Mouse (Mus musculus) MEL (cell line): ENCODE measurements around the gene Cox7c. TPM values are rescaled to one million over a fixed set of nuclear protein-coding genes. Genes with fewer than 3 reads are reported as not detected.

Source experiments
- DNase-seq: peaks from one replicate; pipeline ENCODE4 v3.0.0; 2011; ENCODE audit warnings: low read depth, low spot score
- H3K27ac ChIP-seq: 2 replicates; pipeline ENCODE4 v1.5.1; 2012; ENCODE audit warnings: low read depth, mild to moderate bottlenecking, control low read depth, low read length, moderate library complexity; ENCODE audit not compliant: control insufficient read depth
- H3K27me3 ChIP-seq, 2 experiments: fragments of 150-350 bp in 1 of 2; sonication (generic) in 1 of 2; 2 replicates each; pipeline ENCODE4 v1.6.1; 2012; ENCODE audit warnings: low read length in 2 of 2, mild to moderate bottlenecking in 2 of 2, improper control_type of control experiment in 1 of 2, moderate library complexity in 1 of 2; ENCODE audit not compliant: insufficient read depth in 2 of 2, control insufficient read depth in 1 of 2
- H3K36me3 ChIP-seq, 2 experiments: 2 replicates each; pipeline ENCODE4 v1.6.1; 2012 to 2014; ENCODE audit warnings: low read length in 2 of 2, improper control_type of control experiment in 1 of 2, inconsistent platforms in 1 of 2, mild to moderate bottlenecking in 1 of 2; ENCODE audit not compliant: insufficient read depth in 2 of 2, control insufficient read depth in 1 of 2
- H3K4me1 ChIP-seq, 2 experiments: fragments of 150-350 bp in 1 of 2; sonication (generic) in 1 of 2; 2 replicates each; pipeline ENCODE4 v1.6.1; 2012; ENCODE audit warnings: low read length in 2 of 2, improper control_type of control experiment in 1 of 2, mild to moderate bottlenecking in 1 of 2; ENCODE audit not compliant: insufficient read depth in 2 of 2, control insufficient read depth in 1 of 2
- H3K4me3 ChIP-seq, 2 experiments: fragments of 150-350 bp in 1 of 2; sonication (generic) in 1 of 2; 2 replicates each; pipeline ENCODE4 v1.5.1; 2012; ENCODE audit warnings: low read depth in 2 of 2, low read length in 2 of 2, mild to moderate bottlenecking in 2 of 2, moderate library complexity in 2 of 2, control low read depth in 1 of 2, improper control_type of control experiment in 1 of 2; ENCODE audit not compliant: control insufficient read depth in 1 of 2, insufficient read depth in 1 of 2
- H3K79me2 ChIP-seq: 2 replicates; pipeline ENCODE4 v1.6.1; 2012; ENCODE audit warnings: mild to moderate bottlenecking, low read length, moderate library complexity; ENCODE audit not compliant: control insufficient read depth, poor library complexity, insufficient read depth
- H3K9ac ChIP-seq: 2 replicates; pipeline ENCODE4 v1.6.1; 2012; ENCODE audit warnings: low read depth, mild to moderate bottlenecking, control low read depth, low read length, moderate library complexity; ENCODE audit not compliant: control insufficient read depth, poor library complexity, severe bottlenecking
- H3K9me3 ChIP-seq: fragments of 150-350 bp; sonication (generic); replicated peaks from 2 replicates; pipeline ENCODE4 v1.6.1; 2012; ENCODE audit warnings: mild to moderate bottlenecking, low read length, improper control_type of control experiment, moderate library complexity; ENCODE audit not compliant: insufficient read depth
- CHD1 ChIP-seq: IDR thresholded peaks from 2 replicates; pipeline ENCODE4 v1.6.1; 2012; ENCODE audit warnings: low read depth, mild to moderate bottlenecking, inconsistent platforms, low read length, improper control_type of control experiment
- CHD2 ChIP-seq: IDR thresholded peaks from 2 replicates; pipeline ENCODE4 v1.6.1; 2011; ENCODE audit warnings: low read length, improper control_type of control experiment
- CTCF ChIP-seq, 3 experiments: IDR thresholded peaks in 2 of 3; conservative IDR thresholded peaks in 1 of 3; 2 replicates each; pipeline ENCODE4 v1.5.1; 2011 to 2012; ENCODE audit warnings: low read length in 3 of 3, low read depth in 2 of 3, mild to moderate bottlenecking in 2 of 3, improper control_type of control experiment in 1 of 3, inconsistent platforms in 1 of 3, mixed read lengths in 1 of 3, moderate library complexity in 1 of 3; ENCODE audit not compliant: control insufficient read depth in 1 of 3, insufficient read depth in 1 of 3, poor library complexity in 1 of 3, severe bottlenecking in 1 of 3
- E2F4 ChIP-seq: IDR thresholded peaks from 2 replicates; pipeline ENCODE4 v1.6.1; 2011; ENCODE audit warnings: low read depth, low read length, improper control_type of control experiment, borderline replicate concordance
- ELF1 ChIP-seq: IDR thresholded peaks from 2 replicates; pipeline ENCODE4 v1.6.1; 2014; ENCODE audit warnings: low read depth, mild to moderate bottlenecking, inconsistent platforms, low read length, improper control_type of control experiment, moderate library complexity
- EP300 ChIP-seq, 2 experiments: IDR thresholded peaks; 2 replicates each; pipeline ENCODE4 v1.6.1; 2011; ENCODE audit warnings: improper control_type of control experiment in 2 of 2, low read length in 2 of 2, low read depth in 1 of 2, mild to moderate bottlenecking in 1 of 2
- ETS1 ChIP-seq: IDR thresholded peaks from 2 replicates; pipeline ENCODE4 v1.6.1; 2012; ENCODE audit warnings: low read depth, mild to moderate bottlenecking, inconsistent platforms, low read length, improper control_type of control experiment, moderate library complexity
- GABPA ChIP-seq: IDR thresholded peaks from 2 replicates; pipeline ENCODE4 v1.6.1; 2012; ENCODE audit warnings: low read depth, mild to moderate bottlenecking, inconsistent platforms, low read length, improper control_type of control experiment, moderate library complexity
- GATA1 ChIP-seq: IDR thresholded peaks from 2 replicates; pipeline ENCODE4 v1.6.1; 2011; ENCODE audit warnings: low read depth, low read length, improper control_type of control experiment
- HCFC1 ChIP-seq: IDR thresholded peaks from 2 replicates; pipeline ENCODE4 v1.6.1; 2012; ENCODE audit warnings: low read depth, mild to moderate bottlenecking, inconsistent platforms, low read length, improper control_type of control experiment, moderate library complexity
- JUND ChIP-seq: IDR thresholded peaks from 2 replicates; pipeline ENCODE4 v1.6.1; 2011; ENCODE audit warnings: low read depth, mild to moderate bottlenecking, improper control_type of control experiment, low read length
- KAT2A ChIP-seq: conservative IDR thresholded peaks from 2 replicates; pipeline ENCODE4 v1.6.1; 2012; ENCODE audit warnings: low read depth, low read length, improper control_type of control experiment, inconsistent platforms
- MAFK ChIP-seq: IDR thresholded peaks from 2 replicates; pipeline ENCODE4 v1.6.1; 2011; ENCODE audit warnings: low read depth, mild to moderate bottlenecking, low read length, improper control_type of control experiment, borderline replicate concordance
- MAX ChIP-seq: IDR thresholded peaks from 2 replicates; pipeline ENCODE4 v1.6.1; 2011; ENCODE audit warnings: low read length, improper control_type of control experiment
- MAZ ChIP-seq: IDR thresholded peaks from 2 replicates; pipeline ENCODE4 v1.6.1; 2012; ENCODE audit warnings: low read depth, mild to moderate bottlenecking, inconsistent platforms, low read length, improper control_type of control experiment
- MEF2A ChIP-seq: IDR thresholded peaks from 2 replicates; pipeline ENCODE4 v1.6.1; 2014; ENCODE audit warnings: low read depth, mild to moderate bottlenecking, inconsistent platforms, low read length, improper control_type of control experiment; ENCODE audit not compliant: poor library complexity, insufficient replicate concordance, severe bottlenecking; ENCODE audit errors: extremely low read depth
- MXI1 ChIP-seq: IDR thresholded peaks from 2 replicates; pipeline ENCODE4 v1.6.1; 2011; ENCODE audit warnings: mild to moderate bottlenecking, low read depth, low read length, improper control_type of control experiment
- MYB ChIP-seq: IDR thresholded peaks from 2 replicates; pipeline ENCODE4 v1.6.1; 2011; ENCODE audit warnings: mild to moderate bottlenecking, low read depth, low read length, improper control_type of control experiment
- MYC ChIP-seq: IDR thresholded peaks from 2 replicates; pipeline ENCODE4 v1.6.1; 2011; ENCODE audit warnings: low read depth, mild to moderate bottlenecking, low read length, improper control_type of control experiment, moderate library complexity
- NELFE ChIP-seq: IDR thresholded peaks from 2 replicates; pipeline ENCODE4 v1.6.1; 2011; ENCODE audit warnings: low read depth, low read length, improper control_type of control experiment
- NRF1 ChIP-seq: IDR thresholded peaks from 2 replicates; pipeline ENCODE4 v1.6.1; 2014; ENCODE audit warnings: low read depth, mild to moderate bottlenecking, inconsistent platforms, low read length, improper control_type of control experiment, moderate library complexity; ENCODE audit not compliant: poor library complexity, insufficient read depth, severe bottlenecking
- POLR2A ChIP-seq, 2 experiments: IDR thresholded peaks; 2 replicates each; pipeline ENCODE4 v1.6.1; 2011 to 2012; ENCODE audit warnings: low read length in 2 of 2, mild to moderate bottlenecking in 2 of 2, control low read depth in 1 of 2, improper control_type of control experiment in 1 of 2, low read depth in 1 of 2, moderate library complexity in 1 of 2; ENCODE audit not compliant: control insufficient read depth in 1 of 2, insufficient read depth in 1 of 2, poor library complexity in 1 of 2
- POLR2AphosphoS2 ChIP-seq: IDR thresholded peaks from 2 replicates; pipeline ENCODE4 v1.6.1; 2011; ENCODE audit warnings: low read length, improper control_type of control experiment
- RAD21 ChIP-seq: IDR thresholded peaks from 2 replicates; pipeline ENCODE4 v1.6.1; 2011; ENCODE audit warnings: mild to moderate bottlenecking, low read depth, low read length, improper control_type of control experiment
- RCOR1 ChIP-seq: IDR thresholded peaks from 2 replicates; pipeline ENCODE4 v1.6.1; 2012; ENCODE audit warnings: low read depth, mild to moderate bottlenecking, inconsistent platforms, low read length, improper control_type of control experiment
- SIN3A ChIP-seq: IDR thresholded peaks from 2 replicates; pipeline ENCODE4 v1.6.1; 2012; ENCODE audit warnings: low read length, improper control_type of control experiment, inconsistent platforms
- SMC3 ChIP-seq: IDR thresholded peaks from 2 replicates; pipeline ENCODE4 v1.6.1; 2011; ENCODE audit warnings: low read depth, low read length, improper control_type of control experiment
- TAL1 ChIP-seq: IDR thresholded peaks from 2 replicates; pipeline ENCODE4 v1.6.1; 2012; ENCODE audit warnings: mild to moderate bottlenecking, inconsistent platforms, low read length, moderate library complexity, mixed read lengths
- TBP ChIP-seq: IDR thresholded peaks from 2 replicates; pipeline ENCODE4 v1.8.0; 2011; ENCODE audit warnings: low read depth, low read length, improper control_type of control experiment
- TCF12 ChIP-seq: IDR thresholded peaks from 2 replicates; pipeline ENCODE4 v1.6.1; 2014; ENCODE audit warnings: low read depth, mild to moderate bottlenecking, inconsistent platforms, low read length, improper control_type of control experiment, moderate library complexity
- UBTF ChIP-seq: IDR thresholded peaks from 2 replicates; pipeline ENCODE4 v1.6.1; 2012; ENCODE audit warnings: low read depth, mild to moderate bottlenecking, inconsistent platforms, low read length, improper control_type of control experiment, moderate library complexity, borderline replicate concordance; ENCODE audit not compliant: insufficient read depth
- USF2 ChIP-seq, 2 experiments: IDR thresholded peaks; 2 replicates each; pipeline ENCODE4 v1.6.1; 2011 to 2012; ENCODE audit warnings: improper control_type of control experiment in 2 of 2, low read length in 2 of 2, borderline replicate concordance in 1 of 2, inconsistent platforms in 1 of 2, low read depth in 1 of 2, mild to moderate bottlenecking in 1 of 2; ENCODE audit not compliant: insufficient read depth in 1 of 2
- ZC3H11A ChIP-seq: IDR thresholded peaks from 2 replicates; pipeline ENCODE4 v1.6.1; 2012; ENCODE audit warnings: low read depth, mild to moderate bottlenecking, inconsistent platforms, low read length, improper control_type of control experiment
- ZKSCAN1 ChIP-seq: IDR thresholded peaks from 2 replicates; pipeline ENCODE4 v1.6.1; 2012; ENCODE audit warnings: low read depth, mild to moderate bottlenecking, inconsistent platforms, low read length, improper control_type of control experiment, moderate library complexity
- ZMIZ1 ChIP-seq: IDR thresholded peaks from 2 replicates; pipeline ENCODE4 v1.6.1; 2012; ENCODE audit warnings: low read depth, mild to moderate bottlenecking, inconsistent platforms, low read length, improper control_type of control experiment, moderate library complexity
- ZNF384 ChIP-seq: IDR thresholded peaks from 2 replicates; pipeline ENCODE4 v1.6.1; 2012; ENCODE audit warnings: low read depth, mild to moderate bottlenecking, inconsistent platforms, low read length, improper control_type of control experiment
- polyA plus RNA-seq, 2 experiments: library from polyadenylated mRNA; stranded (reverse) in 1 of 2; unstranded in 1 of 2; fragments of >175 nt in 1 of 2; fragments of >200 nt in 1 of 2; gene quantifications; 2 replicates each; pipeline versions ENCODE4 v1.2.1 to v1.2.4; 2012; ENCODE audit warnings: low replicate concordance in 2 of 2, low read depth in 1 of 2; ENCODE audit not compliant: insufficient read length in 2 of 2, insufficient read depth in 1 of 2, missing spikeins in 1 of 2
- total RNA-seq: library from RNA; depleted of rRNA; stranded (reverse); fragments of 300-350 nt; gene quantifications from 2 replicates; pipeline ENCODE4 v1.2.3, GENCODE M21; 2012; rRNA removed

Cox7c gene
- 692 and 705 TPM in 2 replicates for total RNA-seq
- 100 to 1,000 TPM in 1 of 2 experiments, not detected in 1; 386 TPM for polyA plus RNA-seq

GRCm38 (mm10) chr13:86046254-86046951, at the start of gene Cox7c:
TSS of gene Cox7c (minus strand) at chr13:86046904.
- H3K9ac ChIP-seq: peak within 1 kb of the TSS; percentile 88
- peak within 1 kb of the TSS; percentile 90 to 99 for H3K4me3 ChIP-seq
- H3K9me3 ChIP-seq: no peaks in the 10 kb centered on the region
- peaks cover 12 to 14% of the 10 kb centered on the region in 2 experiments for H3K36me3 ChIP-seq
- H3K4me1 ChIP-seq: no peaks in the 10 kb centered on the region; a peak in 1 of 4 replicates
- peak; percentile 95 for DNase-seq
- H3K27me3 ChIP-seq: no peaks in the 10 kb centered on the region
- peaks cover 7% of the 10 kb centered on the region for H3K79me2 ChIP-seq
- peak within 1 kb of the TSS; percentile 59 for H3K27ac ChIP-seq
- TF ChIP-seq MXI1 (0 out of 2 replicates have a peak, but pooled peaks have one; percentile 35), MYC (peak; percentile 34; the same call in 1 of the 2 replicates), MAZ (no peak), KAT2A (peak; percentile 95), MEF2A (no peak), ZMIZ1 (peak; percentile 53; the same call in 1 of the 2 replicates), POLR2A (IDR thresholded peaks at IDR 0.05; ENCODE audit: control insufficient read depth in 1 of 2, insufficient read depth in 1 of 2, low read depth in 1 of 2, low read length in 2 of 2, poor library complexity in 1 of 2) (peak; percentile 71 to 87), MAX (no peak), HCFC1 (peak; percentile 95), CTCF (IDR thresholded peaks at IDR 0.05 in 2 of 3, conservative IDR thresholded peaks at IDR 0.05 in 1 of 3; ENCODE audit: control insufficient read depth in 1 of 3, insufficient read depth in 1 of 3, low read depth in 2 of 3, low read length in 3 of 3, poor library complexity in 1 of 3, severe bottlenecking in 1 of 3) (no peak), TCF12 (peak; percentile 15; the same call in 1 of the 2 replicates), RAD21 (no peak), SMC3 (no peak), NELFE (peak; percentile 78), UBTF (no peak), CHD2 (no peak), TAL1 (no peak), MAFK (no peak), USF2 (IDR thresholded peaks at IDR 0.05; ENCODE audit: borderline replicate concordance in 1 of 2, insufficient read depth in 1 of 2, low read depth in 1 of 2, low read length in 2 of 2) (no peak), ZNF384 (no peak), MYB (peak; percentile 68), ELF1 (peak; percentile 94), ZKSCAN1 (no peak), POLR2AphosphoS2 (no peak; the same call in 1 of the 2 replicates), GATA1 (peak; percentile 57), GABPA (no peak), JUND (no peak), TBP (peak; percentile 84), CHD1 (no peak), RCOR1 (no peak), E2F4 (peak; percentile 89), EP300 (IDR thresholded peaks at IDR 0.05; ENCODE audit: low read depth in 1 of 2, low read length in 2 of 2) (no peak), SIN3A (peak; percentile 74), ETS1 (no peak), ZC3H11A (no peak), NRF1 (no peak; the same call in 1 of the 2 replicates)
